Mouse (Mus musculus) embryo, embryonic 10 days (tissue): ENCODE results near the gene Cdc45.
A peak's percentile ranks its signal among the peaks of the same experiment; 100 is the strongest.
"Not testable (repeated sequence)": the region's sequence is repeated elsewhere in the genome, so short reads cannot be mapped to it uniquely, and the experiment has no call there.

Experiments used
- DNase-seq: peaks from one replicate; pipeline ENCODE4 v3.0.0-alpha.2; 2015; ENCODE audit warnings: low spot score

The Cdc45 gene

DNA sequence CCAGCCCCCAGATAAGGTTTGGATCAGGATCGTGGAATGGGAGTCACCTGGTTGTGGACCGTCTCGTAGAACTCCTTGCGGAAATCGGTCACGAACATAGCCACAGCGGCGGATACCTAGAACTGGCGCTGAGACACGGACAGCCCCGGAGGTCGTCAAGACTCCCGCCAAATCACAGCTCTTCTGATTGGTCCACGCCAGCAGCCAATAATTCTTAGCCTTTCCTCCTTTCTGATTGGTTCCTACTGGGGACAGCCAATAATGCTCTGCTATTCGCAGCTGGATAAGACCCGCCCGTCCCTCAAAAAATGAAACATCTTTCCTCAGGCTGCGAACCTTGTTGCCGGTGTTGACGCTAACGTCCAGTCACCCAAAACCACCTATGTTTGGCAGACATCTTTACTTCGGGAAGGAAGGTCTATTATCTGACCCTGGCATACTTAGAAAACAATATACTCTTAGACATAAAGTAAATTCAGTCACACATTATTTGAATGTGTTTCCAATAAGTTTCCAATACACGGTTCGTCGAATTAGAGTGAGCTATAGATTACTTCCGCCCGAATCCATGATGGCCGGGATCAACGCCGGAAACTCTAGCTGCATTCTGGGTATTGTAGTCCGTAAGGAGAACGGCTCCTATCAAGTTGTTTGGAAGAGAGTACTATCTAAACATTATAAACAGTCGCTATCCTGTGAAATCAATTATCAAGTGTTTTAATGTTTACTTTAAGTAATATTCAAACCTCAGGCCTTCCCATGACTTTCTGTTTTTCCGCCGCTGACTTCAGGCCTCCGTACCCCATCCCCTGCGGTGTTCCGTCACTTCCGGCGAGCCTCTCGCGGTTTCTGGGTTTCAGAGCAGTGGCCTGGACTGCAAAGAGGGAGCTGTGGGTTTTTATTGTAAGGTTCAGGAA is at the start of gene Cdc45, which contains the start of gene Ufd1:
Gene Cdc45 (minus strand): TSS at position 520 of the 917 bp plus-strand sequence.
Gene Ufd1 (plus strand): TSS at position 312 of the 917 bp plus-strand sequence.
- DNase-seq: peak; percentile 95

DNA sequence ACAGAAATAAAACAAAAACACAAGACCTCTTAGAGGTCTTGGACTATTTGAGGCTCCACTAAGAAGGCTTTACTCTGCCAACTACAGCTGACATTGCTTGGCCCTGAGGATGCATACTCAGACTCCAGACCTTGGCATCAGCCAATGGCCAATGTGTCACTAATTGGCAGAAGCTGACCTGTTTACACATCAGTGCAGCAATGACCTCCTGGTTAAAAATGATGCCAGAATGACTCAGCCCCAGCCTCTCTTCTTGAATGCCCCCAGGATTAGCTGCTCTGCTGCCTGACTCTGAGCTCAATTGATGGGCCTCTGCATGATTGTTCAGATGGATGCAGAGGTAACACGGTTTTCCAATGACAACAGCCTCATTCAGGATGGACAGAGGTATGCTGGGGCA is 48.4 kb upstream of the Cdc45 start:
- no peak for DNase-seq

DNA sequence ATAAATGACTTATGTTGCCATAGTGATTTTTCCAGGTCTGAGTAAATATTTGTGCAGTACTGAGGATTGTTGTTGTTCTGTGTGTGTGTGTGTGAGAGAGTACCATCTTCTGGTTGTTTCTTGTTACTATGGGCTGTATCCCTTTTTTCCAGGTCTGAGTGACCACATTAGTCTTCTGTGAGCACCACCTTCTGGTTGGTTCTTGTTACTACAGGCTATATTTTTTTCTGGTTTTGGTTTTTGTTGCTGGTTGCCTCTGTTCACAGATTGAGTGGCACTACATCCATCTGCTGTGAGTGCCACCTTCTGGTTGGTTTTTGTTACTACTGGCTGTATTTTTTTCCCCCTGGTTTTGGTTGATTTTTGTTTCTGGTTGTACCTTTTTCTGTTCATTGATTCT is 46.8 kb upstream of the Cdc45 start:
- peak; percentile 46 for DNase-seq

DNA sequence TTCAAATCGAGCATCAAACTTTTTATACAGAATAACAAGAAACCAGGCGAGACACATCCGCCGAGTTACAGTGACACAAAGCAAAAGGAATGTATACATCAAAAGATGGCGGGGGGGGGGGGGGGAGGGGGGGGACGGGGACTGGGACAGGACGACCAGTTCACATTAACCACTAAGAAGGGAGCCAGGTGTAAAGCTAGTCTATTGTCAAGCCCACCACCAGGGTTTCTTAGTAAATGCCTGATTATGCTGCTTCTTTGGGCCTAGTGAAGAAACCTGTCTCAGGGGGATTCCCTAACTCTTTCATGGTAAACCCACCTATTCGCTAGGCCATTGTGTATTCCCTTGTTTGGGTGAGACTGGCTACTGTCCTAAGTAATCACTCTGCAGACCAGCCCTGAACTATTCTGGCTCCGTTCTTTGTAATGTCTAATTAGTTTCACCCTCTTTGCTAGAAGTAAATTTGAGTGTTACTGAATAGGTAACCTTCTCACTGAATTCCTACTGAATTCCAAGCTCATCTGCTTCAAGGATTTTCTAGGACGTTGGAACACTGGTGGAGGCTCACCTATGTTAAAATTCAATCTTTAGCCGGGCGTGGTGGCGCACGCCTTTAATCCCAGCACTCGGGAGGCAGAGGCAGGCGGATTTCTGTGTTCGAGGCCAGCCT is 37.9 kb upstream of the Cdc45 start:
- DNase-seq: not testable (repeated sequence)

DNA sequence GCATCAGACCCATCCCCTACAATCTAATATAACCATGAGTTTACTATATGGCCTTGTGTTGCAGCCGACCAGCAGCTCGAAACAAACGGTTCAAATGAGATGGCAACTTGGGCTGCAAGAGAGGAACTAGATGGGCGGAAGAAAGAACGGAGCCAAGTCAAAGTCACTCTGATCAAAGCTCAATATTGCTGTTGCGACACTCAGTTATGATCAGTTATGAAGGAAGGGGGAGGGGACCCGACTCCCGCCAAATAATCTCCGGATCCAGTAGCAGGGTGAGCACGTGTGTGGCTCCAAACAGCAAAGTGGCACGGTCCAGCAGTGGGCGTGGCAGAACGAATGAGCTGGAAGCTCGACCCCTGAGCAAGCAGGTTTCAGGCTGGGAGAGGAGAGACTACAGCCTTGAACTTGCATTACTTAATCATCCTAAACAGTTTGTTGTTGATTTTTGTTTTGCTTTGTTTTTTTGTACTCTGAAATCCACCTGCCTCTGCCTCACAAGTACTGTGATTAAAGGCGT is 34.6 kb upstream of the Cdc45 start:
- no peak for DNase-seq

DNA sequence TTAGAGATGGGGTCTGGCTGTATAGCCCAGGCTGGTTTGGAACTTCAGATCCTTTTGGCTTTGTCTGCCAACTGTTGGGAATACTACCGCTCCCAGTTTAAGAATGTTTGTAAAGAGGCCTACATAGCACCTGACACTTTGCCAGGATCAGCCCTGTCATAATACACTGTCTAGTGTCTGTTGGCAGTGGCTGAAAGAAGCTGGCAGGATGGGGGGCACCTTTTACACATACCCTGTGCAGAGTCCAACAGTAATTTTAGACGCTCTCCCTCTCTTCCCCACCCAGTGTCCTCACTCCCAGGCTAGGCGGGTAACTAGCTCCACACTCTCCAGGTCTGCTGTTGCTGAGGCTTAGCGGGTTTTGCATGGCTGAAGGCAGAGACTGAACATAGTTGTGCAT is 26.6 kb upstream of the Cdc45 start:
- no peak for DNase-seq

DNA sequence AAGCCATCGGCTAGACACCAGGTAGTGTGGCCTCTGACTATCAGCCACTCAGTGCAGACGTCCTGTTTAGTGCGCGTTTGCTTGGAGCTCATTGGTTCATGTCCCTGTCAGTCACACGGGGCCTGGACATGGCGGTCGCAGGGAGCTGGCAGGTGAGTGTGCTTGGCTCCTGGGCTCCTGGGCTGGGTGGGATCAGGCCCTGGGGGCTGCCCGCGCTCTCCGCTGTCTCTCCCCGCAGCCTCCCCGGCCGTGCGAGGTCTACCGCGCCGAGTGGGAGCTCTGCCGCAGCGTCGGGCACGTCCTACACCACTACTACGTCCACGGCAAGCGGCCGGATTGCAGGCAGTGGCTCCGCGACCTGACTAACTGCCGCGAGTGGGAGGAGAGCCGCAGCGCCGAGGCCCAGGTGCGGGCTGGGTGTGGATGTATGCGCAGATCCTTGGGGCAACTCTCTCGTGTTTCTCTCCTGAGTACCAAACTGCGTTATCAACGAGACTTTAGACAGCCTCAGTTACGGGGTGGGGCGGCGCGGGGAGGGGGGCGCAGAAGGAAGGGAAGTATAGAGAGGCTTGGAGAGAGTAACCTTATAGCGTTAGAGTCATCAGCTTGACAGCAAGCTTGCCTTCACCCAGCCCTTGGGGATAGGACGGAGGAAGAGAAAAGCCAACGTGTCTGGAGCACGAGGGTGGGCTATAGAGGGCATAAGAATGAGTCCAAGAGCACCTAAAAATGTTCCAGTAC is 24.9 kb upstream of the Cdc45 start, which contains the start of the genes 2510002D24Rik and Gm28539:
Gene 2510002D24Rik (plus strand): TSS at position 111 of the 741 bp plus-strand sequence.
Gene Gm28539 (plus strand): TSS at position 117 of the 741 bp plus-strand sequence.
- peak; percentile 96 for DNase-seq

DNA sequence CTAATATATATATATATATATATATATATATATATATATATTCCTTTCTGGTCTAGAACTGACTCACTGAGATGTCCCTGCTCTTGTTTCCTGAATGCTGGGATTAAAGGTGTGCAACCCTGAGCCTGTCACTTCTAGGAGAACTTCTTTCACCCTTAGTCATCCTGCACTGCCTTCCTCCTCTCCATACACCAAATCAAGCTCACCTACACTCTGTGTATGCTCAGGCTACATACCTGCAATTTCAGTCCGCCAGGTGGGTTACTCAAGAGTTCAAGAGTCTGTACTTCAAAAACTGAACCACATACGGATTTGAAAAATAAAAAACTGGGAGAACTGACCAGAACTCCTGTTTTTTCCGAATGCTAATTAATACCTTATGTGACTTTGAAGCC is 24.3 kb upstream of the Cdc45 start:
- DNase-seq: no peak

DNA sequence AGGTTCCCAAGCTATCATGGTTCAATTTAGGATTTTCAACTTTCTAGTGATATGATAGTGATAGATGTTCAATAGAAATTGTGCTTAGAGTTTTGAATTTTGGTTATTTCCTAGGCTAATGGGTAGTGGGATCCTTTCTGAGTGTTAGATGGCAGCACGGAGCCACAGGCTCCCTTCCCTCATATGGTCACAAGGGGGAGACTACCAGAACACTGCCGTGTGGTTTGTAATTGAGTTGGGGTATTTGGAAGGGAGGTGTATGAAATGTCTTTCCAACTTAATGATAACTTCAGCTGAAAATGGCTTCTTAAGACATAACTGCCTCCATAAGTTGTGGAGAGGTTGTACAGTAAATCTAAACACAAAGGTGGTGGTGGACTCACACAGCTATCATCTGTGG is 21.7 kb upstream of the Cdc45 start:
- no peak for DNase-seq

DNA sequence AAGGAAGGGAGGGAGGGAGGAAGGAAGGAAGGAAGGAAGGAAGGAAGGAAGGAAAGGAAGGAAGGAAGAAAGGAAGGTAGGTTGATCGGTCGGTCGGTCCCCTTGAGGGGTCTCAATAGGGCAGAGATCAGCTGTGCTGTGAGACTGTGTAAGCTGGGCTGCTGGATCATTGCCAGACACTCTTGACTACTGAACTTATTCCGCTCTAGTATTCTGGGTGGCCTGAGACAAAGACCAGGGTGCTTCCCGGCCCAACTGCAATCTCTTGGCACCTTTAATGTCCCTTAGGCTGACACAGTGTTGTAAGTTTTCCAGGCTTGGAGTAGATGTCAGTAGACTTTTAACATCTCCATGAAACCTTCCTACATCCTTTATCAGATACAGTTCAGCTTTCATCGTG is 17.3 kb upstream of the Cdc45 start:
- DNase-seq: no peak

DNA sequence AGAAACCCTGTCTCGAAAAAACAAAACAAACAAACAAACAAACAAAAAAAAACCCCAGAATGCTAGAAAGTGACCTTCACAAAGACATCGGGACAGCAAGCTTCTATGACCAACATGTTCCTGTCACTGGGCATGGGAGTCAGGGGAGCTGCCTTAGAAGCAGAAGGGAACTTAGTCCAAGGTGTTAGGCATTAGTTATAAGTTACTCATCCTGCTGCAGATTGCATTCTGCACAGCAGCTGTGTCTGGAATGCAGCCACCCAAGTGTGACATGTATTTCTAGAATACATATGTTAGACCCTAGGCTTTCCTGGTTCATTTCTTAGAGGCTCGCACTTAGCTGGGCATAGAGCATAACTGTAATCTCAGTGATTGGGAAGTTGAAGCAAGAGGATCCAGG is 16.8 kb upstream of the Cdc45 start:
- no peak for DNase-seq

DNA sequence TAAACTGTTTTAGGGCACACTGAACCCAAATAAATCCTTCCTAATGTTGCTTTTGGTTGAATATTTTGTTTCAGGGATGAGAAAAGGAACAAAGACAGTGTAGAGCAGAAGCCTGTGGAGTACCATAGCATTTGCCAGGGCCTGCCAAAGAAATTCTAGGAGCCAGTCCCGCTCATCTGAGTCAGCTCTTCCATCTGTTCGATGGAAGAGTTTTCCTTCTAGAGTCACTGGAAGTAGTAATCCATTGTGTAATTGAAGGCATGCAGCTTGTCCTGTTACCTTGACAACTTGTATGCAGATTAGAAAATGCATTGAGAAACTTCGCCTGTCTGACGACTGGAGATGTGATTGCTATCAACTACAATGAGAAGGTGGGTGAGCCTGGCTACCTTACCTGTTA is 11.1 kb upstream of the Cdc45 start:
- DNase-seq: no peak

DNA sequence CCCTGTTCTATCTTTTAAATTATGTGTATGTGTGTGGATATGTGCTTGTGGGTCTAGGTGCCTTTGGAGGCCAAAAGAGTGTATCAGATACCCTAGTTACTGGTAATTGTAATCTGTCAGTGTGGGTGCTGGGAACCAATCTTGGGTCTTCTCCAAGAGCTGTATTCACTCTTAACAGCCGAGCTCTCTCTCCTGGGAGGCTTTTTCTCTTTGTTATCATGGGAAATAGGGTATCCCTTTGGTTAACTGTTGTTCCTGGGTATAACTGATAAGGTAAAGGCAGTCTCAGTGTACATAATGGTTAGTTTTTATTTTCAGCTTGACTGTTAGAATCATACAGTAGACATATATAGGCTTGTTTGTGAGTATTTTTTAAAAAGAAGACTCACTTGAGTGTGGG is 10.6 kb upstream of the Cdc45 start:
- no peak for DNase-seq

DNA sequence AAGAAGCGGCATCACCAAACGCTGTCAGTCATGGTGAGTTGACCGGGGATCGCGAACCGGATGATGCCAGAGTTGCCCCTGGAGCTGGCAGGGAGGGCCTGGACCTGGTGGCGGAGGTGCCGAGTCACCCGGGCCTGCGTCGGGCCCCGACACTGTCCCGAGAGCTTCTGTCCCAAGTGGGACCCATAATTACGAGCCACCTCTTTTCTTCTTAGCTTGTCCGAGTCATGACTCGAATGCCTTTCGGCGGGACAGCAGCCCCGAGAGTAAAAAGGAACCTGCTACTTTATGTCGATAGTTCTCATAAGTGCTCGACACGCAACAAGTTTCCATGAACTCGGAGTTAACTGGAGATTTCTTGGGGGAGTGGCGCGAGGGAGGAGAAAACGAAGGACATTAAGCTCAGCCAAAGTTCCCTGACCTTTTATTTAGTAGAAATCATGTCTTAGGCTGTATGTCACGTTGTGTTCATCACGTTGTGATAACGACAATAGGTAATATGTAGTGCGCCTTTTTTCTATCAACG is 661 bp upstream of the Cdc45 start:
- DNase-seq: no peak

DNA sequence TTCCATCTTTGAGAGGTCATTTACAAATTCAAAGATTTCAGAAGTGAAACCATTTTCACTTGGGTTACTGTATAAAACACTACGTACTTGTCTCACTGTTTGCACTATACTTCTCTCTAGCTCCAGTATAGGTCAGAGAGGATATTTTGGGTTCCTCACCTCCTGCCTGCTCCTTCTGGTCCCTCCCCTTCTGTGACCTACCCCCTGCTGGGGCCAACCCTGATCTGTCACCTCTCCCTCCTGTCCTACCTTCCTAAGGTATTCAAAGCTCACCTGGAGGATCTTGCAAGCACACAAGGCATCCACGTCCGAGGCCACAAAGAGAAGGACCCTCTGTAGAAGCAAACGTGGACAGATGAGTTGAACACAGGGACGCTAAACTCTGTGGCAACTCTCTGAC is 755 bp downstream of the Cdc45 start:
- peak; percentile 9 for DNase-seq

DNA sequence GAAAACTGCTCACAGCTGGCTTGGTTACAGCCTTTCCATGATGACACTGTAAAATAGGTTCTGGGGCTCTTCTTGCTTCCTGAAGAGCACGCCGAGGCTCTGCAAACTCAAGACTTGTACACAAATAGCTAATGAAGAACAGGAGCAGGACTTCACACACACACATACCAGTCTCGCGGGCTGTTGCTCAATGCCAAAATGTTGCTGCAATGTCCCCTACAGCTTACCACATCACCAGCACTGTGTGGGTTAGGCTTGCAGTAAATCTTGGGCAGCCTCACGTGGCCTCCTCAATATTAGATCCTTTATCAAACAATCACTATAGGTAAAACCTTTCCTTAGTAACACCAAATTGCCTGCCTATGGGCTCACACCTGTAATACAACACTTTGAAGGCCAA is 2.8 kb downstream of the Cdc45 start:
- no peak for DNase-seq

DNA sequence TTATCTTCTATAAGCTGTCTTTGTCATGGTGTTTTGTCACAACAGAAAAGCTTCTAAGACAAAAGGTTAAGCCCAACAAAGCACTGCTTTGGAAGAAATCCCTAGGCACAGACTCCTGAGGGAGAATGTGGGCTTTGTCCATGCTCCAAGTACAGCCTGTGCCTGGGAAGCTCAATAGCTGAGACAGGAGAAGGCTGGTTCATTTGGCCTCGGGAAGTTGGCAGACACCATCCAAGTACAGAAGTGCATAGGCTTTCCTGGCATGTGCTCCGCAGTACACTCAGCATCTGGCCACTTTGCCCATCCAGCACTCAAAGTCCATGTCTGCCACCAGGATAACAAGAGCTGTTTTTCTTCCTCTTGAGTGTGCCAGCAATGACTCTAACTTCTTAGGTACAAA is 6.0 kb downstream of the Cdc45 start:
- DNase-seq: no peak

DNA sequence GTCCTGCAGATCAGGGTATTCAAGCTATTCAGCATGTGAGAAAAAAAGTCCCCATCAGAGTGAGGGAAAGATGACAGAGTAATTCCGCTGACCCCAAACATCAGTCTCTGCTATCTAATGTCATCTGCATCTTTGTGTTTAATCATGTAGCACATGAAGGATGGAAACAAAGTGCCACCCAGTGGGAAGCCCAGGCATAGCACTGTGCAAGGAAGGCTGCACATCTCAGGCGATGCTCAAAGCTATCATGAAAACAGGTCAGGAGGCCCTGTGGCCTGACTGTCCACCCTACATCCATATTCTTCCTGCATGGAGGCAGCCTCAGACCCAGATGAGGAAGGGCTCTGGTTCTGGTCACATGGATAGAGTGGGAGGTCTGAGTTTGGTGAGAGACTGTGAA is 12.9 kb downstream of the Cdc45 start:
- DNase-seq: peak; percentile 55

DNA sequence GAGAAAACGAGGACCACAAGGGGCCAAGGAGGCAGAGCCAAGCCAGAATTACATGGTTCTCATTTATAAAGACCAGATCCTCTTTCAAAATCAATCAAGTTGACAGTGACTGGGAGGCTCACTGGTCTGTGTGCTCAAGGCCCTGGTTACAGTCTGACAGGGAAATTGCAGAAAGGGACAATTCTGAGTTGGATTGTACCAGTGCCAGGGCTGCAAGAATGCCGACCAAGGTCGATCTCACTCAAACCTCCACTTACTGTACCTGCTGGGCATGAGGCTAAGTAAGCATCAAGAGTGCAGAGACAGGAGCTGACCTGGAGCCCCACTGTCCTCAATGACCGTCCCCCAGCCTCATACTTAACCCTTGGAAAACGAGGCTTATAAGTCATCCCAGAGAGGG is 13.6 kb downstream of the Cdc45 start:
- DNase-seq: no peak

DNA sequence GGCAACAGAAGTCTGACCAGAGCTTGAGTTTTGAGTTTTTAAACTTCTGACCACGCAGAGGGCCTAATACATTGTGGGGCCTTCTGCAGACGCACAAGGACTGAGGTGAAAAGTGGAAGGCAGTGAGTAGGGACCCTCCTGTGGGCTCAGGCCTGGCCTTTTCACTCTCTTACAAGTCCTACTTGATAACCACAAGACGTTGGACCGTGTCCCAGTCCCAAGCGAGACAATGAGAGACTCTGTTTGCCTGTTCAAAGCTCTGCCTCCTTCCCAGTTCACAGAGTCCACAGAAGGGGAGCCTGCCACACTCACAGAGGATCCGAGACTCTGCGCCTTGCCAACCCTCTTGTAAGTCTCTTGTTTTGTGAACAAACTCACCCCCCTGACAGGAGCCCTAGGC is 15.1 kb downstream of the Cdc45 start:
- DNase-seq: no peak

DNA sequence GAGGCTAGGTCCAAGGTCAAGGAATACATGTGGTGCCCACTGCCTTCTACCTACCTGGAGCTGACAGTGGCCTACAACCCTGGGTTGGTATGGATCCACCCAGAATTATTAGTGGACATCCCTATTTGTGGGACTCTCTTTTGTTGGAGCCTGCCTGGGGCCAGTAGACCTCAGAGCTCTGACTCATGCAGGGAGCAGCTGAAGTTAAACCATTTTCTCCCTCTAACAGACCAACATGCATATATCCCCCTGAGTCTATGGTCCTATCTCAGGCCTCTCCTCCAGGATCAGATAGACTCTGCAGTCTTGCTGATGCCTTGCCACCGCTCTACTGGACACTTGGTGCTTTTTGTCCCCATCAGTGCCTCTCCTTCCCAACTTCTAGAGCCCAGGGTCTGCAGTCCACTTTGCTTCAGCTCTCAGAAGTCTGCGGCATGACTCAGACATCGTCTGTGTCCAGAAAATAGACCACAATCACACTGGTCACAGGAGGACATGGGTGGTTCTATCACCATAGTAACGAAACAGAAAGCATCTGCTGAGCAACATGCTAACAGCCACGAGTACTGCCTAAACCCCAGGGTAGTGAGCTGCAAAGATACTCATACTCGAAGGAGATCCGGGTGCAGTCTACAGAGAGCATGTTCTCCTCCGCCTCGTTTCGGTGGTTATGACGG is 16.4 kb downstream of the Cdc45 start:
- DNase-seq: no peak
